ENCODE assay signal across 13 mouse cellular contexts in the genomic region with DNA sequence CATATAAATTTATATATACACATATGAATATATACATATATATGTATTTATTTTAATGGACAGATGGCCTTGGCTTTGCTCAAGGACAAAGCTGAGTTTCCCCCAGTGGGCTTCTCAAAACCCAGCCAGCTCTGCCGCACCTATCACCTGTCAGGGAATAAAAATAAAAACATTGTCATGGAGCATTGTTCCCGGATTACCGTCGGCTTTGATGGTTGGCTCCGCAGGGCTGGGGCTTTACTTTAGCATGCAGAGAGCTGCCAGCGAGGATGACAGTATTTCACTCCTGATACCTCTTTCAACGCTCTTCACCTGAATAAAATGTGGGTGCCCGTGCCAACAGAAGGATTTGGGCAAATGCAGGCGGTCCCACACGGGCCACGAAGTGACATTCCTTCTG. TPM values are rescaled to one million over a fixed set of nuclear protein-coding genes. Genes with fewer than 3 reads are reported as not detected.
A peak's percentile ranks its signal among the peaks of the same experiment; 100 is the strongest.
DNase-seq lines count a peak whose midpoint lies in the region; ATAC-seq and TF ChIP-seq lines count a peak whose summit lies in the region.
"Had no signal": no experiment of that assay in that cellular context is flagged by ENCODE, and none has a peak within 500 bp of the region (broad histone marks: within the 10 kb centered on the region; RNA-seq: fewer than 3 reads in every experiment).

No protein-coding gene starts in this region.

- H3K9me3 ChIP-seq in forebrain, embryonic 10.5 days: no peaks in the 10 kb centered on the region
- H3K9me3 ChIP-seq in forebrain, embryonic 11.5 days (ENCODE audit: control insufficient read depth, low read length): no peaks in the 10 kb centered on the region
- H3K9me3 ChIP-seq in E14TG2a.4 (ENCODE audit: low read length): no peaks in the 10 kb centered on the region
- H3K9me3 ChIP-seq: neural tube, embryonic 15.5 days had no signal

- peaks cover 80% of the 10 kb centered on the region for H3K27me3 ChIP-seq in forebrain, embryonic 10.5 days (ENCODE audit: poor library complexity, severe bottlenecking)
- peaks cover 9% of the 10 kb centered on the region; the same call in 1 of the 2 replicates for H3K27me3 ChIP-seq in forebrain, embryonic 11.5 days (ENCODE audit: control insufficient read depth, insufficient read depth, low read length)
- H3K27me3 ChIP-seq in E14TG2a.4 (ENCODE audit: insufficient read depth, low read length): peaks cover 38% of the 10 kb centered on the region
- H3K27me3 ChIP-seq in small intestine, adult 2 months (ENCODE audit: control insufficient read depth, insufficient read depth, low read length): no peaks in the 10 kb centered on the region
- H3K27me3 ChIP-seq: neural tube, embryonic 15.5 days had no signal

- no peak overlapping the region for H3K4me2 ChIP-seq in forebrain, embryonic 11.5 days (ENCODE audit: low read depth, low read length, severe bottlenecking)
- H3K4me2 ChIP-seq: neural tube, embryonic 15.5 days had no signal

- no peak overlapping the region for H3K9ac ChIP-seq in forebrain, embryonic 11.5 days (ENCODE audit: low read length)
- H3K9ac ChIP-seq: neural tube, embryonic 15.5 days had no signal

- ATAC-seq in forebrain, embryonic 11.5 days (replicated peaks; ENCODE audit: low FRiP score): no peak
- ATAC-seq: forebrain, embryonic 16.5 days; hindbrain, embryonic 16.5 days had no signal

- H3K27ac ChIP-seq in forebrain, embryonic 10.5 days: 0 out of 2 replicates have a peak overlapping the region, but pooled peaks have one; percentile 5
- H3K27ac ChIP-seq in forebrain, embryonic 11.5 days (ENCODE audit: low read depth, low read length): no peak overlapping the region
- H3K27ac ChIP-seq in layer of hippocampus, adult 2 months: peak overlapping the region; percentile 75; the same call in 1 of the 2 replicates
- no peak overlapping the region for H3K27ac ChIP-seq in small intestine, adult 2 months (ENCODE audit: insufficient read depth, low read depth, low read length)

- no peaks in the 10 kb centered on the region for H3K36me3 ChIP-seq in forebrain, embryonic 10.5 days (replicated peaks)
- no peaks in the 10 kb centered on the region for H3K36me3 ChIP-seq in forebrain, embryonic 11.5 days (ENCODE audit: control insufficient read depth, insufficient read depth, low read length)
- no peaks in the 10 kb centered on the region for H3K36me3 ChIP-seq in E14TG2a.4 (ENCODE audit: insufficient read depth, low read length)
- no peaks in the 10 kb centered on the region for H3K36me3 ChIP-seq in small intestine, adult 2 months (ENCODE audit: control insufficient read depth, insufficient read depth, low read length)
- H3K36me3 ChIP-seq: neural tube, embryonic 15.5 days had no signal

- H3K4me3 ChIP-seq in forebrain, embryonic 10.5 days: no peak overlapping the region
- no peak overlapping the region for H3K4me3 ChIP-seq in forebrain, embryonic 11.5 days (ENCODE audit: low read depth, low read length)
- H3K4me3 ChIP-seq in layer of hippocampus, adult 2 months: no peak overlapping the region
- H3K4me3 ChIP-seq in E14TG2a.4 (replicated peaks; ENCODE audit: low read length): peak overlapping the region; percentile 26
- H3K4me3 ChIP-seq in small intestine, adult 2 months (ENCODE audit: low read depth, low read length): no peak overlapping the region
- H3K4me3 ChIP-seq: neural tube, embryonic 15.5 days had no signal

- peaks cover 44% of the 10 kb centered on the region for H3K4me1 ChIP-seq in forebrain, embryonic 10.5 days
- peaks cover 8% of the 10 kb centered on the region; the same call in 1 of the 2 replicates for H3K4me1 ChIP-seq in forebrain, embryonic 11.5 days (replicated peaks; ENCODE audit: control insufficient read depth, insufficient read depth, low read length)
- peaks cover 96% of the 10 kb centered on the region for H3K4me1 ChIP-seq in E14TG2a.4 (replicated peaks; ENCODE audit: low read depth, low read length)
- no peaks in the 10 kb centered on the region; the same call in 1 of the 2 replicates for H3K4me1 ChIP-seq in small intestine, adult 2 months (ENCODE audit: control insufficient read depth, insufficient read depth, insufficient read length, low read length)

- no peak for DNase-seq in forebrain, embryonic 10.5 days (ENCODE audit: extremely low spot score, low spot score)
- DNase-seq in forebrain, embryonic 11.5 days (ENCODE audit: low spot score): no peak
- DNase-seq in layer of hippocampus, adult 2 months (ENCODE audit: low spot score in 2 of 2): no peak
- DNase-seq in layer of hippocampus, adult 9-11 months: no peak
- DNase-seq in spleen, postnatal 4 days (ENCODE audit: low spot score in 2 of 2): no peak
- DNase-seq in natural killer cell, adult 2 months (ENCODE audit: low spot score in 2 of 2): no peak

- no peak for TF ChIP-seq CTCF in layer of hippocampus, adult 2 months (conservative IDR thresholded peaks at IDR 0.05)
- no peak for TF ChIP-seq CTCF in E14TG2a.4 (conservative IDR thresholded peaks at IDR 0.05; ENCODE audit: low read length)
- TF ChIP-seq CTCF in small intestine, adult 2 months (IDR thresholded peaks at IDR 0.05; ENCODE audit: extremely low read depth, insufficient read length, insufficient replicate concordance, low read depth, low read length): 0 out of 2 replicates have a peak, but pooled peaks have one; percentile 4

- TF ChIP-seq POLR2A in small intestine, adult 2 months (IDR thresholded peaks at IDR 0.05; ENCODE audit: low read depth, low read length): no peak

- WGBS in forebrain, embryonic 10.5 days: 17% methylated on average over 11 of the region's 11 CpGs
- WGBS in forebrain, embryonic 11.5 days: 17% methylated on average over 11 of the region's 11 CpGs
- 75% methylated on average over 11 of the region's 11 CpGs for WGBS in small intestine, adult 2 months

RNA-seq across cellular contexts. Expression of a gene that starts 9.3 kb away (rescaled TPM):
- polyA plus RNA-seq in forebrain, embryonic 10.5 days (2016; fragmentation: Nextera tagmentation; extraction: Ambion mirVana): 0.23 and 0.51 TPM in 2 replicates
- 1.1 and 1.3 TPM in 2 replicates for polyA plus RNA-seq in forebrain, embryonic 11.5 days (2014; fragmentation: Nextera tagmentation; extraction: Ambion mirVana)
- 10 to 100 TPM; 11.2 to 12.3 TPM for total RNA-seq in layer of hippocampus, adult 2 months (2021)
- polyA plus RNA-seq in small intestine, adult 2 months (2012; rRNA removed): 5.6 and 7.1 TPM in 2 replicates
- total RNA-seq: liver, adult 2 months; megakaryocyte, adult 5-6 weeks had no signal

RNA-seq across cellular contexts. Expression of a gene that starts 37.6 kb away (rescaled TPM):
- polyA plus RNA-seq in forebrain, embryonic 10.5 days (2016; fragmentation: Nextera tagmentation; extraction: Ambion mirVana): 95.9 and 99.0 TPM in 2 replicates
- polyA plus RNA-seq in forebrain, embryonic 11.5 days (2014; fragmentation: Nextera tagmentation; extraction: Ambion mirVana): 79.4 and 86.5 TPM in 2 replicates
- total RNA-seq in layer of hippocampus, adult 2 months (2021): 10 to 100 TPM; 30.9 to 33.4 TPM
- polyA plus RNA-seq in small intestine, adult 2 months (2012; rRNA removed): 3.0 and 3.8 TPM in 2 replicates

Comparison
In these comparisons a context has a peak if more than half of its experiments do, and no peak if none do; other contexts are left out.
1. H3K27ac ChIP-seq: peak in forebrain, embryonic 10.5 days (single experiment) and layer of hippocampus, adult 2 months (single experiment); none in forebrain, embryonic 11.5 days (single experiment) and small intestine, adult 2 months (single experiment).
2. RNA of a gene that starts 37.6 kb away (polyA plus RNA-seq): 95.9 to 99.0 TPM in forebrain, embryonic 10.5 days and 79.4 to 86.5 TPM in forebrain, embryonic 11.5 days; 3.0 to 3.8 TPM in small intestine, adult 2 months; every median in the first group is over 10 times any median in the second.